In genomic region chr1:185515526-185515979, GRCm38 (mm10) we compare ENCODE assay signal across 14 mouse cellular contexts.
DNase-seq lines count a peak whose midpoint lies in the region; ATAC-seq lines count a peak whose summit lies in the region.
"Had no signal": no experiment of that assay in that cellular context is flagged by ENCODE, and none has a peak within 500 bp of the region (broad histone marks: within the 10 kb centered on the region; RNA-seq: fewer than 3 reads in every experiment).

No protein-coding gene starts in this region.

- H3K27ac ChIP-seq in kidney, embryonic 14.5 days (ENCODE audit: low read depth, low read length), result no peak overlapping the region
- peak overlapping the region; percentile 93 for H3K27ac ChIP-seq in liver, embryonic 12.5 days
- H3K27ac ChIP-seq: hindbrain, embryonic 13.5 days; limb, embryonic 13.5 days had no signal

- 0 out of 2 replicates have a peak, but pooled peaks have one; percentile 20 for ATAC-seq in kidney, embryonic 14.5 days (ENCODE audit: low FRiP score, low TSS enrichment)
- ATAC-seq in liver, embryonic 12.5 days, result peak; percentile 99
- ATAC-seq: forebrain, embryonic 16.5 days had no signal

- no peaks in the 10 kb centered on the region for H3K4me1 ChIP-seq in kidney, embryonic 14.5 days (ENCODE audit: control insufficient read depth, insufficient read depth, low read length)
- peaks cover 40% of the 10 kb centered on the region for H3K4me1 ChIP-seq in liver, embryonic 12.5 days
- H3K4me1 ChIP-seq: hindbrain, embryonic 13.5 days had no signal

- no peak for DNase-seq in kidney, postnatal 10 days
- DNase-seq in MEL-GATA-1-ER (ENCODE audit: extremely low read depth, low read depth), result peak; percentile 56
- DNase-seq in embryo, embryonic 10 days (ENCODE audit: low spot score), result peak; percentile 27
- DNase-seq in cerebellum, postnatal 4 days (ENCODE audit: low spot score in 2 of 2), result no peak
- DNase-seq in spleen, postnatal 14 days (ENCODE audit: low spot score in 2 of 2), result no peak
- no peak for DNase-seq in layer of hippocampus, adult 18-20 months (ENCODE audit: low spot score in 2 of 2)
- DNase-seq: adrenal gland, adult 2 months; cerebellum, postnatal 10 days; midbrain, embryonic 14.5 days had no signal

- 54% methylated on average over 14 of the region's 14 CpGs for WGBS in kidney, embryonic 14.5 days
- 20% methylated on average over 14 of the region's 14 CpGs for WGBS in liver, embryonic 12.5 days (ENCODE audit: insufficient replicate concordance)

- H3K36me3 ChIP-seq in kidney, embryonic 14.5 days (ENCODE audit: control insufficient read depth, insufficient read depth, low read length), result no peaks in the 10 kb centered on the region
- H3K36me3 ChIP-seq in liver, embryonic 12.5 days, result no peaks in the 10 kb centered on the region
- H3K36me3 ChIP-seq: hindbrain, embryonic 13.5 days; limb, embryonic 13.5 days had no signal

- H3K9me3 ChIP-seq in kidney, embryonic 14.5 days (ENCODE audit: control insufficient read depth, low read length), result no peaks in the 10 kb centered on the region
- H3K9me3 ChIP-seq in liver, embryonic 12.5 days (replicated peaks), result no peaks in the 10 kb centered on the region
- H3K9me3 ChIP-seq: hindbrain, embryonic 13.5 days; limb, embryonic 13.5 days had no signal

- H3K9ac ChIP-seq in kidney, embryonic 14.5 days (ENCODE audit: low read depth, low read length), result no peak overlapping the region
- peak overlapping the region; percentile 43 for H3K9ac ChIP-seq in liver, embryonic 12.5 days
- H3K9ac ChIP-seq: hindbrain, embryonic 13.5 days; limb, embryonic 13.5 days had no signal

- no peak overlapping the region for H3K4me3 ChIP-seq in kidney, embryonic 14.5 days (ENCODE audit: low read length)
- H3K4me3 ChIP-seq in liver, embryonic 12.5 days, result peak overlapping the region; percentile 30
- H3K4me3 ChIP-seq: hindbrain, embryonic 13.5 days; limb, embryonic 13.5 days had no signal

- no peak overlapping the region for H3K4me2 ChIP-seq in kidney, embryonic 14.5 days (replicated peaks; ENCODE audit: low read depth, low read length)
- H3K4me2 ChIP-seq in liver, embryonic 12.5 days, result peak overlapping the region; percentile 63
- H3K4me2 ChIP-seq: hindbrain, embryonic 13.5 days; limb, embryonic 13.5 days had no signal

- no peaks in the 10 kb centered on the region for H3K27me3 ChIP-seq in kidney, embryonic 14.5 days (ENCODE audit: control insufficient read depth, insufficient read depth, low read length)
- no peaks in the 10 kb centered on the region for H3K27me3 ChIP-seq in liver, embryonic 12.5 days (replicated peaks)
- H3K27me3 ChIP-seq: hindbrain, embryonic 13.5 days; limb, embryonic 13.5 days had no signal

Comparison
In these comparisons a context has a peak if more than half of its experiments do, and no peak if none do; other contexts are left out.
1. DNase-seq: peak in MEL-GATA-1-ER (single experiment) and embryo, embryonic 10 days (single experiment); none in kidney, postnatal 10 days (single experiment), cerebellum, postnatal 4 days (0 of 2), spleen, postnatal 14 days (0 of 2) and layer of hippocampus, adult 18-20 months (0 of 2).